Mouse (Mus musculus): ENCODE results near the gene Olfr1136. TPM values are rescaled to one million over a fixed set of nuclear protein-coding genes. Genes with fewer than 3 reads are reported as not detected.

Olfr1136 gene
- not detected for total RNA-seq (2022)

DNA sequence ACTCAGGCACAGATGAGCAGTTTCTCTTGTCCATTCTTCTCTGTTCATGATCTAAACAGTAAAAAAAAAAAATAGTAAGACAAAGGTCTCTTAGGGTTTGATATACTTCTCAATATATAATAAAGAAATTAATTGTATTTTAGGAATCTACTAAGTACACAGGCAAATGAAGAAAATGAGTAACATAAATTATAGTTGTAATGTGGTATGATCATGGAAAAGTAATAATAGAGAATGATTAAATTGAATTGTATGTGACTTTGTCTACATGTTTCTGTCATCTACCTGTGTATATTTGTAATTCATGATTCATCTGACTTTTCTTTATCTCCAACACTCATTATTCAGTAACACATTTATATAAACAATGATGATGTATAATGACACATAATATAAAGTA is at the start of gene Olfr1136:
Gene Olfr1136, minus strand, starts transcription at position 101 of the 400 bp plus-strand sequence.
- DNase-seq (ENCODE audit: low spot score in 2 of 2): no peak

DNA sequence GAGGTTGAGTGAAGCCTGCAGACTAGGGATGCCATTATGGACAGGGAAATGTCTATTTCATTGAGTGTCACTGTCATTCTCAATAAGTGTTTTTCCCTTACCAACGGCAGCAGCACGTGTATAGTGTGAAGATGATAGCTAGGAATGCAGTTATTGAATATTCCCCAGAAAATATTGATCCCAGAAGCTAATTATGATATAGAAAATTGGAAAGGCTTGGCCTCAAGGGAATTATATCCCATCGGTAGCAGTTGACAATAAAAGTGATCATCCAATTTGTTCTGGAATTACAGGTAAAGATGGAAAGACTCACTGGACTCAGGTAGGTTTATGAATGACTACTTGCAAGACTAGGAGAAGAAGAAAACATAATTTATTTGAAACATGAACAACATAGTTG is 49.7 kb upstream of the Olfr1136 start, which contains the start of gene Olfr1140:
Gene Olfr1140, plus strand, starts transcription at position 301 of the 400 bp plus-strand sequence.
- DNase-seq (ENCODE audit: low spot score in 2 of 2): no peak

DNA sequence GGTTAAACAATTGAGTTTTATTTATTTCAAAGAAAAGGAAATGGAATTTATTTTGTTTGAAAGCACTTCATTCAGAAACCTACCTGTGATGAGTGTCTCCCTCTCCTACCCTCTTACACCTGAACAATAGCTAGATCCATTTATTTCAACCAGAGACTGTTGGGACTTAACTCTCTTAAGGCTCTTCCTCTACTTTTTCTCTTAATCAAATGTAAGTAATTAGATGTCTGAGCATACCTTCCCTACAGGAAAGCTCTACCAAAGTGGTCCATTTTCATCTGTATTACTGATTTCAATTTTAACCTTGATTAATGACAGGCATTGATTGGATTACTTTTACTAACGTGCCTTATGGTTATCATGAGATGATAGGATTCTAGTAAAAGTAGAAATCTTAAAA is 46.1 kb upstream of the Olfr1136 start, which contains the start of gene Olfr1138:
Gene Olfr1138, minus strand, starts transcription at position 101 of the 400 bp plus-strand sequence.
- DNase-seq (ENCODE audit: low spot score in 2 of 2): no peak

DNA sequence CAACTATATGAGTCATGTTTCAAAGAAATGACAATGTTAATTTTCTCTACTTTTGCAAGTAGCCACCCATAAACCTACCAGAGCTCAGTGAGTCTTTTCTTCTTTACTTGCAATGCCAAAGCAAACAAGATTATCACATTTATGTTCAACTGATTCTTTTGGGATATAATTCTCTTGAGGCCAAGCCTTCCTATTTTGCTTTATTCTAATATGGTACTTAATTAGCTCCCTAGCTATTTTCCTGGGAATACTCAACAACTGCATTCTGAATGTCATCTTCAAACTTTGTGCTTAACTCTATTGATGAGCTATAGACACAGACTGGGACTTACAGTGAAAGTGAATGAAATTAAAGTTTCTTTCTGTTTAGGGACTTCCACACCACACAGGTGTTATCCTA is 19.3 kb upstream of the Olfr1136 start, which contains the start of gene Olfr1137:
Gene Olfr1137, minus strand, starts transcription at position 101 of the 400 bp plus-strand sequence.
- DNase-seq (ENCODE audit: low spot score in 2 of 2): no peak

DNA sequence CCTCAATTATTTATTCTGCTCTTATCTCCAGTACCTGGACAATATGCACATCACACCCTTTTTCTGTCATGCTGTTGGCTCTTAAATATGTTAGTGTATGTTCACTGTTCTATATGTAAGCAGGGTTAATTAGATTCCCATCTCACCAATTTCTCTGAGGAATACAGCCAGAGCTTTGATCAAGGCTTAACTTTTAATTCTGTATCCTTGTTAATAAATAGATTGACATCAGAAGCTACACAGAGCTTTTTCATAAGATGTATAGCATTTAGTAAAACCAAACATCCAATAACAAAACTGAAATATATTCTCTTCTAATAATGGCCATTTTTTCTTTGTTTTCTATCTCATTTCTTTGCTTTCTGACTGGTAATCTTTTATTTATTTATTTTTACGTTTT is 20.2 kb downstream of the Olfr1136 start, which contains the start of gene Olfr1135:
Gene Olfr1135, minus strand, starts transcription at position 101 of the 400 bp plus-strand sequence.
- DNase-seq (ENCODE audit: low spot score in 2 of 2): no peak

DNA sequence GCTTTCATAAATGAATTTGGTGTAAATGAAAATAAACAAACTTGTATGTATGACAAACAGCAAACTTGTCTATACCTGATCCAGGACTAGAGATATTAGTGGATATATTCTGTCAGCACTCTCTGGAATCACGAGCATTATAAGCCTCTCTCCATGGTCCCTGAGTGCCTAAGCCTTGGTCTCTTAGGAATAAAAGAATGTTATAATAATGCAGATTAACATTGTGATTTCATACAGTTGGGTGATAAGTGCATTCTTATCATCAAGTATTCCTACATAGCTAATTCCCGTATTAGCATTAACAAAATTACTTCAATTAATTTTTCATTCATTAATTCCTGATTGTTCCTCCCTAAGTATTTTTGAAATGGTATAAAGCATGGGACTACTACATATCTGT is 35.4 kb downstream of the Olfr1136 start, which contains the start of gene Olfr1134:
Gene Olfr1134, minus strand, starts transcription at position 101 of the 400 bp plus-strand sequence.
- no peak for DNase-seq (ENCODE audit: low spot score in 2 of 2)

DNA sequence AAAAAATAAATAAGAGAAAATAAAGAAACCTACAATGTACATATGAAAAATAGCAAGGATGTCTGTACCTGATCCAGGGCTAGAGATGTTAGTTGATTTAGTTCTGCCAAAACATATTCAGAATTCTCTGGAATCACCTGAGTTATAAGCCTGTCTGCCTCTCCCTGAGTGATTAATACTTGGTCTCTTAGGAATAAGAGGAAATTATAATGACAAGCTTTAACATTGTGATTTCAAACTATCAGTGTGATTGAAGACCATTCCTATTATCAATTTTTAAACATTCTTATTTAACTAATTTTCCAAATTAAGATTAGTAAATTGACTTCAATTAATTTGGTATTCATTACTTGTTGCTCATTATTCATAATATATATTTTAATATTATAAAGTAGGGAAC is 46.5 kb downstream of the Olfr1136 start, which contains the start of gene Olfr1133:
Gene Olfr1133, minus strand, starts transcription at position 101 of the 400 bp plus-strand sequence.
- no peak for DNase-seq (ENCODE audit: low spot score in 2 of 2)

Other genes starting within 250 kb of the Olfr1136 start
- gene Olfr1126, start 240.0 kb downstream of the Olfr1136 start, total RNA-seq (2022): not detected
- gene Pramel7, start 196.9 kb downstream of the Olfr1136 start, total RNA-seq (2022): not detected
- not detected for gene Pramel6, start 187.4 kb downstream of the Olfr1136 start, total RNA-seq (2022)
- gene Olfr153, start 162.2 kb downstream of the Olfr1136 start, total RNA-seq (2022): not detected
- gene Olfr1128, start 148.4 kb downstream of the Olfr1136 start, total RNA-seq (2022): not detected
- not detected for gene Olfr1129, start 120.0 kb downstream of the Olfr1136 start, total RNA-seq (2022)
- gene Olfr1130, start 87.7 kb downstream of the Olfr1136 start, total RNA-seq (2022): not detected
- not detected for gene Olfr1131, start 66.8 kb downstream of the Olfr1136 start, total RNA-seq (2022)
- gene Olfr1132, start 56.4 kb downstream of the Olfr1136 start, total RNA-seq (2022): not detected
- not detected for gene Olfr1133, start 46.6 kb downstream of the Olfr1136 start, total RNA-seq (2022)
- gene Olfr1134, start 35.5 kb downstream of the Olfr1136 start, total RNA-seq (2022): not detected
- not detected for gene Olfr1135, start 20.3 kb downstream of the Olfr1136 start, total RNA-seq (2022)
- gene Olfr1137, start 19.2 kb upstream of the Olfr1136 start, total RNA-seq (2022): not detected
- not detected for gene Olfr1138, start 46.0 kb upstream of the Olfr1136 start, total RNA-seq (2022)
- gene Olfr1140, start 49.8 kb upstream of the Olfr1136 start, total RNA-seq (2022): not detected
- gene Olfr1141, start 60.0 kb upstream of the Olfr1136 start, total RNA-seq (2022): not detected
- not detected for gene Olfr152, start 85.5 kb upstream of the Olfr1136 start, total RNA-seq (2022)
- gene Olfr1143, start 106.6 kb upstream of the Olfr1136 start, total RNA-seq (2022): not detected
- gene Olfr1145, start 115.9 kb upstream of the Olfr1136 start, total RNA-seq (2022): not detected
- not detected for gene Olfr1148, start 136.6 kb upstream of the Olfr1136 start, total RNA-seq (2022)
- not detected for gene Olfr1150-ps1, start 150.0 kb upstream of the Olfr1136 start, total RNA-seq (2022)
- not detected for gene Olfr1151, start 161.9 kb upstream of the Olfr1136 start, total RNA-seq (2022)
- gene Olfr1152, start 172.5 kb upstream of the Olfr1136 start, total RNA-seq (2022): not detected
- gene Olfr1153, start 201.0 kb upstream of the Olfr1136 start, total RNA-seq (2022): not detected
- gene Olfr1154, start 211.2 kb upstream of the Olfr1136 start, total RNA-seq (2022): not detected

Measured in gastrocnemius, adult 8-10 months (tissue).